Mouse (Mus musculus) MN1 (cell line): ENCODE data around the gene Il22ra2.
A peak's percentile ranks its signal among the peaks of the same experiment; 100 is the strongest.

ENCODE experiments used
- DNase-seq: peaks from one replicate; pipeline ENCODE4 v3.0.0-alpha.2; 2016; ENCODE audit warnings: low spot score

The Il22ra2 gene

GRCm38 (mm10) chr10:19621408-19622048, at the start of gene Il22ra2:
Gene Il22ra2, plus strand, starts transcription at chr10:19621998.
- no peak for DNase-seq

DNA sequence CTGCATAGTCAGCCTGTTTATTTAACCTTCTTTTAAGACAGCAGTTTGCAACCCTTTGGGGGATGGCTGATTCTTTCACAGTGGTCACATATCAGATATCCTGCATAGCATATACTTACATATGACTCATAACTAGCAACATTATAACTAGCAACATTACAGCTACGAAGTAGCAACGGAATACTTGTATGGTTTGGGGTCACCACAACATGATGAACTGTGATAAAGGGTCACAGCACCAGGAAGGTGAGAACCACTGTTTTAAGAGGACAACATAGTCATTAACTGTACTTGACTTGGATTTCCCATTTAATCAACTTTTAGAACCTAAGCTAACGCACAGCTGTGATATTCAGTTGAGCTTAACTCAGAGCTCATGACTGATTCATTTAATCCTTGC, 44.2 kb upstream of the Il22ra2 start:
- no peak for DNase-seq

DNA sequence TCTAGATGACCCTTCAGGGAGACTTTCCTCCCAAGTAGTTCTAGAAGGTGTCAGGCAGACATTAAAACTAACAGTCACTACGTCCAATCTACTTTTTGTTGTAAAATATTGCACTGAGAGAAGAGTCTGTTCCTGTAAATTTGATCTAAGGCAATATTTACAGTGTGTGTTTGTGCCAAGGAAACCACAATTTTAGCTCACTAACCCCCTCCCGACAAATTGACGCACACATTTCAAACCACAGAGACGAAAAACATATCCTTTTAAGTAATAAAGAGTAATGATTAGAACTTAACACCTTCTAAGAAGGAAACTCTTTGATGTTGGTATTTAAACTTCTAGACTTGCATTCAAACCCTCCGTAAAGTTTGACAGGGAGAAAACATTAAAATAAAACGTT, 43.8 kb upstream of the Il22ra2 start:
- DNase-seq, result no peak

- DNase-seq, result peak; percentile 47
These were observed 43.3 kb upstream of the Il22ra2 start for GRCm38 (mm10) chr10:19578409-19578986.

DNA sequence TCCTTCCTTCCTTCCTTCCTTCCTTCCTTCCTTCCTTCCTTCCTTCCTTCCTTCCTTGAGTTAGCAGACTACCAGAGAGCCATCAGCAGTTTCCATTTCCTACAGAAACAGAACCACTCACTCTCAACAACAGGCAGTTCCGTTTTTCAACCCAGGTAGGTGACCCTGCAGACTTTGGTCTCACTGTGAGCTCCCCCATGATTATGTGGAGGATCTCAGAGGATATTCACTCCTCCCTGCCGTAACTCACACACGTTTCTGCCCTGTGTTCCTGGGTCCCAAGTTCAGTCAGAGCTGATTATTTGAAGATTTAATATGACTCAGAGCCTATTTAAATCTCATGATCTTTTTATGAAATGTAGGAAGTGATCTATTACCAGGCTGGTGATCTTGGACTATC, 41.1 kb upstream of the Il22ra2 start:
- DNase-seq, result no peak

DNA sequence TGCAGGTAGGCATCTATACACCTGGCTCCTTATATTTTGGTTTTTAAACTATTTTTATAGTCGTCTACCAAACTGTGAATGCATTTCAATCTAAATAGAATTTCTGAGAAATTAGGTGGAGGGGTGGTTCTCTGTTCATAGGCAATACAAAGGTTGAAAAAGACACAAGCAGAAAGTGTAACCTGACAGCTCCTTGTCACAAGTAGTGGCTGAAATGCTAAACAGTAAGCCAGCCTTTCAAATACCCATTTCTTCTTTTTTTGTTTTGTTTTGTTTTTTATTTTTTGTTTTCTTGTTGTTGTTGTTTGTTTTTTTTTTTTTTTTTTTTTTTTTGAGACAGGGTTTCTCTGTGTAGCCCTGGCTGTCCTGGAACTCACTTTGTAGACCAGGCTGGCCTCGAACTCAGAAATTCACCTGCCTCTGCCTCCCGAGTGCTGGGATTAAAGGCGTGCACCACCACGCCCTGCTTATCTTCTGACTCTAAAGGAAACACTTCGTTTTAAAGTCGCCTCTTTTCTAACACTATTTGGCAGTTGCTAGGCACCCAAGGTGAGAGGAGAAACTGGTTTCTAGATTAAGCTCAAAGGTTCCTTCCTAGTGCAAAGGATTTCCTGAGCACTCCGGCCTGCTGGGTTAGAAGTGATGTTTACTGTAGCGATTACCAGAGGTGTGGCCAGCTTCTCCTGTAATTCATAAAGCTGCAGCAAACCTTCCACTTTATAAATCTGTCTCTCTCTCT, 39.8 kb upstream of the Il22ra2 start:
- no peak for DNase-seq

- no peak for DNase-seq
These were observed 38.9 kb upstream of the Il22ra2 start for GRCm38 (mm10) chr10:19582806-19583430.

DNA sequence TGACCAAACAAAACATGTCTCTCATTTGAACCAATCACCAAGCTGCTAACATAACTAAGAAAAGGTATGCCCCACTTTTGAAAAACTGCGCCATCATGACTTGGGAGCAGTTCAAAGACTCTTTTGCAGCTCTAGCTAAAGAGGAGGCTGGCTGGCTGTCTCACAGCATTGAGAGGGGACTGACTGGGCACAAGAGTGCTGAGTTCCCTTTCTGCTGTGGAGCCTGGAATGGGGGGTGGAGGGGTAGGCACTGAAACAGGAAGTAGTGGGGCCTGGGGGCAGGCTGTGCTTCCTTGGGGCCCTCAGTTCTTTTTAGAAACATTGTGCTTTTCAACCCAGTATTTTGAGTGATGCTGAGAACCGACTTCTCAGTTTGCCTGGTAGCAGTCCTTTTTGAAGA, 37.7 kb upstream of the Il22ra2 start:
- no peak for DNase-seq

GRCm38 (mm10) chr10:19584846-19585245, 37.0 kb upstream of the Il22ra2 start:
- no peak for DNase-seq

DNA sequence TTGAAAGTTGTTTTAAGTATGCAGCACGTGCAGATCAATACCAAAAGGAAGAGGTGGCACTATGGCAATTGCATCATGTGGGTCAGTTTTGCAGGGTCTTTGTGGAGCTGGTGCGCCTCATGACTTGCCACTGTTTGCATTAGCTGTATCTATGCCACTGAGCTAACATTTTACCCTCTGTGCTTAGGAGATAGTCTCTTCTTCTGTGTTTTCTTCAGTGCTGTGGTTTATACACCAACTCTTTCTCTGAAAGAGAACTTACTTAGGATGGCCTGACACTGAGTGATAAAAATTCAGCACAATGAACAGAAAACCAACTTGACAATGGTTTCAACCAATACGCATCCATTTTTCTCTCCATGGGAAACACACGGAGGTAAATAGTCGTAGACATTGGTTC, 35.9 kb upstream of the Il22ra2 start:
- no peak for DNase-seq

DNA sequence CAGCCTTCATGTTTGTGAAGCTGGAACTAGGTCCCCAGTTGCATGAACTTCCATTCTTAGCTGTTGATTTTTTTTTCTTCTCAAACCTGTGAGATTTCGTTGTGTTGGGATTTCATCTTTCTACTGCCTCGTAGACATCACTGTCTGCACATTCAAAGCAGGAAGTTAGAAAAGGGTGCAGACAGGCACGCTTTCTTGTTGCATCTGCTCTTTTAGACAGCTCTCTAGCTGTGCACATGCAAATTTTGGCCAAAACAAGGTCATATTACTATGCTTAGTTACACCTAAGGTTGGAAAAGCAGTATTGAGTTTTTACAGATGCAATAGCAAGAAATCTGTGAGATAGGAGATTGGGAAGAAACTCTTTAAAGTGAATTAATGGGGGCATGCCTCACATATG, 34.5 kb upstream of the Il22ra2 start:
- no peak for DNase-seq

DNA sequence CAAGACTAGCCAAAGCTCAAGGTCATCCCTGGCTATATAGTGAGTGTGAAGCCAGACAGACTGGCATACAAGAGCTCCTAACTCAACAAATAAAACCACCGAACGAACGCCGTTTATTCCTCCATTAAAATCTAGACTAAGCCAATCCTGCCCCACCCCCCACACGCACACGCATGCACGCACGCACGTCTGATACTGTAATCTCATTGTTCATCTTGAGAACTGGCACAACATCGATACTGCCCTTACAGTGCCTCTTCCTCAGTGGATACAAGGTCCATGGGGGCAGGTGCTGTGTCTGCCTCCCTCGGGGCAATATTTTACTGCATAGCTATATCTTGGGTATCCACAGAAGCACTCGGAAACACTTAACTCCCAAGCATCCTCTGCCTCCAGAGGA, 32.2 kb upstream of the Il22ra2 start:
- no peak for DNase-seq

DNA sequence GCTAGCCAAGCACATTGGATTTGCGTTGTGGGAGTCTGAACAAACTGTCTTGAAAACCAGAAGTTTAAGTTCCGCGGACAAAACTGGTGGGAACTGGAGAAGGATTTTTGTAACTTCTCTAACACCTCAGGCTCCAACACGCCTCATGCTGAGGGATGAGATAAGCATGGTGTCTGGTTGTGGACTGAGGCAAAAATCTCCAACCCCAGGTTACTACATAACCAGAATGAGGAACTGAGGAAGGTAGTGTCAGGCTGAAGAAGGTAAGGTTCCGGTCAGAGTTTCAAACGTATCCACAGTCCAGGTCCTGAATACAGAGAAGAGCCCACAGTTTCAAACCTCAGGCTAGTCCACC, 30.5 kb upstream of the Il22ra2 start:
- DNase-seq, result no peak

GRCm38 (mm10) chr10:19591641-19592441, 30.0 kb upstream of the Il22ra2 start, which contains the start of gene Ifngr1:
Gene Ifngr1, plus strand, starts transcription at chr10:19591949.
- DNase-seq, result peak; percentile 99

GRCm38 (mm10) chr10:19592556-19592955, 29.2 kb upstream of the Il22ra2 start:
- peak; percentile 18 for DNase-seq

- no peak for DNase-seq
These were observed 28.5 kb upstream of the Il22ra2 start for GRCm38 (mm10) chr10:19593296-19593695.

GRCm38 (mm10) chr10:19594201-19594905, 27.4 kb upstream of the Il22ra2 start:
- no peak for DNase-seq

GRCm38 (mm10) chr10:19596866-19597265, 24.9 kb upstream of the Il22ra2 start:
- DNase-seq, result no peak

- DNase-seq, result no peak
These were observed 23.7 kb upstream of the Il22ra2 start for GRCm38 (mm10) chr10:19598091-19598490.

DNA sequence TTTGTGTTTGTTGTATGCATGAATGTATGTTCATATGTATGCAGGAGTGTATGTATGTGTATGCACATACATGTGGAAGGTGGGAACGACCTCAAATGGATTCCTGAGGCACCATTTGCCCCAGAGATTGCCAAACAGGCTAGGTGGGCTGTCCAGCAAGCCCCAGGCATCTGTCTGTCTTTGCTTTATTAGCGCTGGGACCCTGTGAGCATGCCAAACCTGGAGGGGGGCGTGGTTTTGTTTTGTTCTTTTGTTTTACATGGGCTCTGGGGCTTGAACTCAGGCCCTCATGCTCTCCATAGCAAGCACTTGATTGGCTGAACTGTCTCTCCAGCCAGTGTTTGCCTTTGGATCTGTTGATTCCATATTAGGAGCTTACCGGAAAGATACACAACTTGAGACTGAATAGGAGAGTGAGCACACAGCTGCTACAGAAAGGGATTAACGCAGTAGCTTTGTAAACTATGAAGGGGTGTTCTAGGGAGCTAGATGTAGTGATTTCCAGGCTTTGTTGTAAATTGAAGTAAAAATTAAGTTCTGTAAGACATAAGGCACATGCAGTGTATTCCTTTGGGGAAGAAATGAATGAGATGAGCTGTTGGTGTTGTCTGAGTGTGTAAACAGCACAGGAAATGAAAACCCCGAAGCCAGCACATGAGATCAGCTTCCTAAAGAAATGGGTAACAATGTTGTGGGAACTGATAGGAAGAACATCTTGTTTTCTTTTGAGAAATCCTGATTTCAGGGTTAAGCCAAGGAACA, 22.3 kb upstream of the Il22ra2 start:
- DNase-seq, result no peak

- DNase-seq, result no peak
These were observed 21.7 kb upstream of the Il22ra2 start for GRCm38 (mm10) chr10:19600093-19600420.
